Mouse (Mus musculus) T-helper 17 cell (primary cell): Measurements from ENCODE around the gene Nrtn.

Source experiments
- in situ Hi-C, 2 experiments: fragments of 300-600 bp; cut with MboI, MseI; formaldehyde crosslinking; loops; 1 replicate in 1 of 2; 2 replicates in 1 of 2; pipeline ENCODE4 v1.15.1; 2025; ENCODE audit warnings: high pct_unique_total_duplicates in 2 of 2

Nrtn gene

GRCm38 (mm10) chr17:56723419-56724161 lies 33.7 kb downstream of the Nrtn start:
- in situ Hi-C loops, result loop anchor here in 1 of 2 experiments (5.0 kb wide), 1 partner anchor 96 kb away; the partner anchor contains the start of genes Catsperd and Lonp1

GRCm38 (mm10) chr17:56722441-56722840 lies 34.9 kb downstream of the Nrtn start:
- in situ Hi-C loops, result loop anchor here in 1 of 2 experiments (5.0 kb wide), 1 partner anchor 95 kb away; the partner anchor contains the start of genes Catsperd and Lonp1

- in situ Hi-C loops, result loop anchor here in 1 of 2 experiments (5.0 kb wide), 1 partner anchor 45 kb away; the partner anchor contains the start of gene Dus3l
Measured at GRCm38 (mm10) chr17:56717363-56718058, 39.8 kb downstream of the Nrtn start, which contains the start of the genes Ndufa11 and Vmac. Ndufa11 (plus strand) TSS chr17:56717767. Vmac (minus strand) TSS chr17:56718022.

GRCm38 (mm10) chr17:56716655-56717362 lies 40.5 kb downstream of the Nrtn start:
- in situ Hi-C loops, result loop anchor here in 1 of 2 experiments (5.0 kb wide), 1 partner anchor 45 kb away; the partner anchor contains the start of gene Dus3l

- in situ Hi-C loops, result loop anchor here in 1 of 2 experiments (5.0 kb wide), 1 partner anchor 46 kb away; the partner anchor contains the start of gene Dus3l
Measured at GRCm38 (mm10) chr17:56715914-56716654, 41.2 kb downstream of the Nrtn start.

- in situ Hi-C loops, result loop anchor here in 1 of 2 experiments (5.0 kb wide), 1 partner anchor 47 kb away; the partner anchor contains the start of gene Dus3l
Measured at GRCm38 (mm10) chr17:56715360-56715759, 42.0 kb downstream of the Nrtn start.

GRCm38 (mm10) chr17:56709708-56710107 lies 47.6 kb downstream of the Nrtn start:
- in situ Hi-C loops, result no loop called here

GRCm38 (mm10) chr17:56708692-56709091 lies 48.6 kb downstream of the Nrtn start:
- in situ Hi-C loops, result no loop called here

- in situ Hi-C loops, result no loop called here
Measured at GRCm38 (mm10) chr17:56706515-56706914, 50.8 kb downstream of the Nrtn start.

- in situ Hi-C loops, result no loop called here
Measured at GRCm38 (mm10) chr17:56703038-56703437, 54.3 kb downstream of the Nrtn start.
